Mouse (Mus musculus): Measurements from ENCODE around the gene Pf4.

DNA sequence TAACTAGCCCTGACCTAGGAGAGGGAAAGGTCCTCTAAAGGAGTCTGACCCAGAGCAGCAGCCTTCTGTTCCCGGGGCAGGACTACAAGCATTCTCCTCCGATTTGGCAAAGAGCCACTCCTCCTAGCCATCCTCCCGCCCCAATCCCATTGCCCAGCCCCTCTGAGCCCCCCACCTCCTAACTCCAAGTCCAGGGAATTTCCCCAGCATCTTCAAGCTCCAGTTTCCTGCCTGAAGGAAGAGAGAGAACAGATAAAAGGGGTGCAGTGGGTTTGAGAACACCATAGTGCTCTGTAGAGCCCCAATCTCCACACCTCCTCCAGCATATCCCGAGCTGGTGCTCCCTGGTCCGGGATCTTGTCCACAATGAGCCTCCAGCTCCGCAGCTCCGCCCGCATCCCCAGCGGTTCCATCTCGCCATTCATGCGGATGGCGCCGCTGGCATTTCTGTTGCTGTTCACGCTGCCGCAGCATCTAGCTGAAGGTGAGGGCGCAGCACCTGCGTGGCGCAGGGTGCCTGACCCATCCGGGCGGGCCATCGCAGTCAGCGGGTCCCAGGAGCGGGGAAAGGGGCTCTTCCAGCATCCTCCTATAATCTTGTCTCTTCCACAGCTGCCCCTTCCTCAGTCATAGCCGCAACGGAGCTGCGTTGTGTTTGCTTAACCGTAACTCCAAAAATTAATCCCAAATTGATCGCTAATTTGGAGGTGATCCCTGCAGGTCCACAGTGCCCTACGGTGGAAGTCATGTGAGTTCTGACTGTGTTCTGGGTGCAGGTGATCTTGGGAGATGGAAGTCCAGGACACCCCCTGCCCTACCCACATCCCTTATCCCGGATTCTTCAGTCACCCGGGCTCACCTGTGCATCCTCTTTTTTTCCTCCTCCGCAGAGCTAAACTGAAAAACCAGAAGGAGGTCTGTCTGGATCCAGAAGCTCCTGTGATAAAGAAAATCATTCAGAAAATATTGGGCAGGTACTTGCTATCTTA is 12.9 kb upstream of the Pf4 start, which contains the start of gene Cxcl5:
- TF ChIP-seq CHD2 (IDR thresholded peaks at IDR 0.05; ENCODE audit: low read depth, low read length) (no peak), ZNF384 (IDR thresholded peaks at IDR 0.05; ENCODE audit: low read depth, low read length) (no peak), HCFC1 (IDR thresholded peaks at IDR 0.05; ENCODE audit: borderline replicate concordance, insufficient read depth, low read length) (no peak)
